Mouse (Mus musculus) stomach, postnatal 0 days (tissue): ENCODE measurements at regions not wholly inside any gene's neighbourhood (a gene's known extent, or its start where the extent isn't known, plus 50 kb on each side); places are given as distances from the start of the nearest gene placed in this dataset.

Experiments used
- ATAC-seq: fragments of 200-750 bp; cut with Nextera tagmentation; 2 replicates; pipeline ENCODE4 v1.8.0; 2017; ENCODE audit not compliant: low FRiP score, low TSS enrichment
- DNase-seq: peaks from one replicate; pipeline ENCODE4 v3.0.0-alpha.2; 2016; ENCODE audit warnings: low spot score
- H3K27ac ChIP-seq: fragments of 300-500 bp; sonication (generic); replicated peaks from 2 replicates; pipeline ENCODE4 v1.5.1; 2014; ENCODE audit warnings: mild to moderate bottlenecking, control low read depth
- H3K27me3 ChIP-seq: fragments of 300-500 bp; sonication (generic); 2 replicates; pipeline ENCODE4 v1.6.1; 2014; ENCODE audit warnings: low read length; ENCODE audit not compliant: control insufficient read depth, insufficient read depth
- H3K36me3 ChIP-seq: fragments of 300-500 bp; sonication (generic); 2 replicates; pipeline ENCODE4 v1.6.1; 2014; ENCODE audit warnings: low read length, mixed read lengths; ENCODE audit not compliant: control insufficient read depth, insufficient read depth
- H3K4me1 ChIP-seq: fragments of 300-500 bp; sonication (generic); replicated peaks from 2 replicates; pipeline ENCODE4 v1.6.1; 2014; ENCODE audit warnings: antibody characterized with exemption; ENCODE audit not compliant: control insufficient read depth, insufficient read depth
- H3K4me2 ChIP-seq: fragments of 300-500 bp; sonication (generic); replicated peaks from 2 replicates; pipeline ENCODE4 v1.6.1; 2014; ENCODE audit warnings: low read depth, mild to moderate bottlenecking, control low read depth, moderate library complexity
- H3K4me3 ChIP-seq: fragments of 300-500 bp; sonication (generic); 2 replicates; pipeline ENCODE4 v1.5.1; 2014; ENCODE audit warnings: low read depth, low read length, control low read depth
- H3K9ac ChIP-seq: fragments of 300-500 bp; sonication (generic); 2 replicates; pipeline ENCODE4 v1.6.1; 2014; ENCODE audit warnings: mild to moderate bottlenecking, low read length, control low read depth, mixed read lengths
- H3K9me3 ChIP-seq: fragments of 300-500 bp; sonication (generic); 2 replicates; pipeline ENCODE4 v1.6.1; 2016; ENCODE audit warnings: low read length; ENCODE audit not compliant: control insufficient read depth
- CTCF ChIP-seq: IDR thresholded peaks from 2 replicates; pipeline ENCODE4 v1.5.1; 2016; ENCODE audit warnings: antibody characterized with exemption, low read depth, mild to moderate bottlenecking, moderate library complexity
- EP300 ChIP-seq: optimal IDR thresholded peaks from 2 replicates; pipeline ENCODE3; 2016; ENCODE audit warnings: antibody characterized with exemption
- WGBS: fragments of 180-500 bp; shearing (Covaris S2); extraction: QIAGEN DNeasy Blood & Tissue Kit; methylation state at CpG from one replicate; pipeline ENCODE4 v1.1.7; 2014; 5-methylcytosine and 5-hydroxymethylcytosine counted together

GRCm38 (mm10) chr2:19064560-19065362 is 66.6 kb downstream of the 4930426L09Rik start:
- H3K9ac ChIP-seq, result no peak overlapping the region
- ATAC-seq (no peak), DNase-seq (no peak)
- no peaks in the 10 kb centered on the region for H3K27me3 ChIP-seq
- H3K4me1 ChIP-seq, result no peaks in the 10 kb centered on the region; the same call in 1 of the 2 replicates
- WGBS, result 21% methylated on average over 9 of the region's 9 CpGs
- no peaks in the 10 kb centered on the region for H3K9me3 ChIP-seq
- H3K36me3 ChIP-seq, result no peaks in the 10 kb centered on the region
- 0 out of 2 replicates have a peak overlapping the region, but pooled peaks have one; percentile 4 for H3K4me2 ChIP-seq
- H3K27ac ChIP-seq, result no peak overlapping the region
- no peak overlapping the region for H3K4me3 ChIP-seq
- TF ChIP-seq CTCF (no peak), EP300 (no peak)

- H3K4me3 ChIP-seq, result no peak overlapping the region
- DNase-seq (no peak), ATAC-seq (no peak)
- 68% methylated on average over 1 of the region's 1 CpGs for WGBS
- no peak overlapping the region for H3K27ac ChIP-seq
- no peak overlapping the region for H3K9ac ChIP-seq
- H3K9me3 ChIP-seq, result no peaks in the 10 kb centered on the region
- H3K27me3 ChIP-seq, result no peaks in the 10 kb centered on the region
- H3K36me3 ChIP-seq, result no peaks in the 10 kb centered on the region
- no peak overlapping the region for H3K4me2 ChIP-seq
- H3K4me1 ChIP-seq, result no peaks in the 10 kb centered on the region; the same call in 1 of the 2 replicates
- no peak for TF ChIP-seq EP300
- no peak for TF ChIP-seq CTCF
These were observed 67.4 kb downstream of the 4930426L09Rik start for GRCm38 (mm10) chr2:19065511-19065910.

- H3K4me2 ChIP-seq, result no peak overlapping the region
- no peak overlapping the region for H3K4me3 ChIP-seq
- WGBS, result 94% methylated on average over 1 of the region's 1 CpGs
- H3K27me3 ChIP-seq, result no peaks in the 10 kb centered on the region
- H3K36me3 ChIP-seq, result no peaks in the 10 kb centered on the region
- ATAC-seq (no peak), DNase-seq (no peak)
- no peak overlapping the region for H3K9ac ChIP-seq
- no peak overlapping the region for H3K27ac ChIP-seq
- H3K4me1 ChIP-seq, result no peaks in the 10 kb centered on the region; the same call in 1 of the 2 replicates
- no peaks in the 10 kb centered on the region for H3K9me3 ChIP-seq
- TF ChIP-seq CTCF (no peak), EP300 (no peak)
These were observed 70.0 kb downstream of the 4930426L09Rik start for GRCm38 (mm10) chr2:19068161-19068560.

- Histone ChIP-seq H3K4me2 (no peak overlapping the region), H3K4me1 (no peaks in the 10 kb centered on the region), H3K36me3 (no peaks in the 10 kb centered on the region), H3K4me3 (no peak overlapping the region), H3K27ac (no peak overlapping the region), H3K9me3 (no peaks in the 10 kb centered on the region), H3K27me3 (no peaks in the 10 kb centered on the region), H3K9ac (no peak overlapping the region)
- 77% methylated on average over 3 of the region's 3 CpGs for WGBS
- no peak for DNase-seq
- TF ChIP-seq CTCF (no peak), EP300 (no peak)
- ATAC-seq, result no peak
These were observed 85.7 kb downstream of the 4930426L09Rik start for GRCm38 (mm10) chr2:19083816-19084215.

- no peak for ATAC-seq
These were observed 87.0 kb downstream of the 4930426L09Rik start for GRCm38 (mm10) chr2:19085105-19085504.

GRCm38 (mm10) chr2:19086167-19086566 is 88.0 kb downstream of the 4930426L09Rik start:
- Histone ChIP-seq H3K4me3 (no peak overlapping the region), H3K4me1 (no peaks in the 10 kb centered on the region), H3K27ac (no peak overlapping the region), H3K9ac (no peak overlapping the region), H3K4me2 (no peak overlapping the region), H3K27me3 (no peaks in the 10 kb centered on the region), H3K9me3 (no peaks in the 10 kb centered on the region), H3K36me3 (no peaks in the 10 kb centered on the region)
- 55% methylated on average over 2 of the region's 2 CpGs for whole genome bisulfite sequencing
- TF ChIP-seq CTCF, result no peak
- TF ChIP-seq EP300, result no peak
- ATAC-seq, result no peak
- DNase-seq, result no peak

More at GRCm38 (mm10) chr2:19085105-19085504, 87.0 kb downstream of the 4930426L09Rik start:
- Histone ChIP-seq H3K9me3 (no peaks in the 10 kb centered on the region), H3K4me2 (no peak overlapping the region), H3K9ac (no peak overlapping the region), H3K4me3 (no peak overlapping the region), H3K27ac (no peak overlapping the region), H3K27me3 (no peaks in the 10 kb centered on the region), H3K4me1 (no peaks in the 10 kb centered on the region), H3K36me3 (no peaks in the 10 kb centered on the region)
- TF ChIP-seq CTCF (no peak), EP300 (no peak)
- 81% methylated on average over 4 of the region's 4 CpGs for WGBS
- DNase-seq, result no peak
